Mouse (Mus musculus): ENCODE results near the gene Ybx3.

- no peak for TF ChIP-seq CTCF (conservative IDR thresholded peaks at IDR 0.05; ENCODE audit: low read length)
- TF ChIP-seq POU5F1 (IDR thresholded peaks at IDR 0.05; ENCODE audit: borderline replicate concordance, low read length), result no peak
These were observed 4.5 kb downstream of the Ybx3 start for GRCm38 (mm10) chr6:131383713-131384330.

All from E14TG2a.4 (cell line).